Mouse (Mus musculus): Measurements from ENCODE around the gene Clec3a. TPM values are rescaled to one million over a fixed set of nuclear protein-coding genes. Genes with fewer than 3 reads are reported as not detected.

Gene Clec3a
- 0.72 TPM in 1 of 2 replicates, not detected in the other for polyA plus RNA-seq (2015; fragmentation: Nextera tagmentation; extraction: Ambion mirVana)

- 50% methylated on average over 8 of the region's 8 CpGs for WGBS
- Histone ChIP-seq H3K4me3 (no peak within 1 kb of the TSS), H3K27ac (no peak within 1 kb of the TSS), H3K36me3 (no peaks in the 10 kb centered on the region), H3K9ac (no peak within 1 kb of the TSS), H3K4me2 (no peak within 1 kb of the TSS), H3K4me1 (no peaks in the 10 kb centered on the region), H3K27me3 (no peaks in the 10 kb centered on the region), H3K9me3 (no peaks in the 10 kb centered on the region)
- no peak for ATAC-seq (ENCODE audit: borderline replicate concordance, extremely low read depth, low FRiP score, low TSS enrichment)
Measured at GRCm38 (mm10) chr8:114417786-114418185, at the start of gene Clec3a. Clec3a (plus strand) TSS chr8:114418086.

GRCm38 (mm10) chr8:114369038-114369976 lies 48.6 kb upstream of the Clec3a start:
- Histone ChIP-seq H3K9me3 (no peaks in the 10 kb centered on the region), H3K4me3 (no peak overlapping the region), H3K36me3 (no peaks in the 10 kb centered on the region), H3K4me2 (0 out of 2 replicates have a peak overlapping the region, but pooled peaks have one; percentile 4), H3K27ac (no peak overlapping the region), H3K4me1 (no peaks in the 10 kb centered on the region), H3K9ac (no peak overlapping the region), H3K27me3 (no peaks in the 10 kb centered on the region)
- WGBS: 34% methylated on average over 27 of the region's 27 CpGs
- 0 out of 2 replicates have a peak, but pooled peaks have one; percentile 19 for ATAC-seq (ENCODE audit: borderline replicate concordance, extremely low read depth, low FRiP score, low TSS enrichment)

DNA sequence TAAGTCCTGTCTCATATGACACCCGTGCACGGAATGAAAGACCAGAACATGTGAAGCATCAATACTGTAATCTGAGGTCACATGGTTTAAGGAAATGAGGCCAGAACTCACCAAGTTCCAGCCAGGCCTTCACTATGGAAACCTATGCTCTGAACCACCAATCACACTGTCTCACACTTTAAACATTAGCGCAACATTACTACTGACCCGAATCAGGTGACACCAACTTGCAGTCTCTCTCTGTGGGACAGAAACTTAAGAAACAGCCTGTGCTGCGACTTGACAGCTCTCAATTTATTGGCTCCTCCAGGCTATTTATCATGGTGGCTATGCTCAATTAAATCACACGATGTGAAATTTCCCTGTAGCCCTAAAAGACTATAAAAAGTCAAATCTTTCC lies 43.5 kb upstream of the Clec3a start:
- H3K9me3 ChIP-seq: no peaks in the 10 kb centered on the region
- 76% methylated on average over 6 of the region's 6 CpGs for WGBS
- H3K4me3 ChIP-seq: no peak overlapping the region
- no peaks in the 10 kb centered on the region for H3K27me3 ChIP-seq
- H3K4me2 ChIP-seq: no peak overlapping the region
- H3K9ac ChIP-seq: no peak overlapping the region
- H3K4me1 ChIP-seq: no peaks in the 10 kb centered on the region
- no peak overlapping the region for H3K27ac ChIP-seq
- no peak for ATAC-seq (ENCODE audit: borderline replicate concordance, extremely low read depth, low FRiP score, low TSS enrichment)
- H3K36me3 ChIP-seq: no peaks in the 10 kb centered on the region

- Histone ChIP-seq H3K9ac (no peak overlapping the region), H3K4me1 (no peaks in the 10 kb centered on the region), H3K36me3 (no peaks in the 10 kb centered on the region), H3K9me3 (no peaks in the 10 kb centered on the region), H3K4me3 (no peak overlapping the region), H3K27ac (no peak overlapping the region), H3K27me3 (no peaks in the 10 kb centered on the region), H3K4me2 (no peak overlapping the region)
- no peak for ATAC-seq (ENCODE audit: borderline replicate concordance, extremely low read depth, low FRiP score, low TSS enrichment)
- 77% methylated on average over 3 of the region's 3 CpGs for WGBS
Measured at GRCm38 (mm10) chr8:114384189-114384588, 33.7 kb upstream of the Clec3a start.

DNA sequence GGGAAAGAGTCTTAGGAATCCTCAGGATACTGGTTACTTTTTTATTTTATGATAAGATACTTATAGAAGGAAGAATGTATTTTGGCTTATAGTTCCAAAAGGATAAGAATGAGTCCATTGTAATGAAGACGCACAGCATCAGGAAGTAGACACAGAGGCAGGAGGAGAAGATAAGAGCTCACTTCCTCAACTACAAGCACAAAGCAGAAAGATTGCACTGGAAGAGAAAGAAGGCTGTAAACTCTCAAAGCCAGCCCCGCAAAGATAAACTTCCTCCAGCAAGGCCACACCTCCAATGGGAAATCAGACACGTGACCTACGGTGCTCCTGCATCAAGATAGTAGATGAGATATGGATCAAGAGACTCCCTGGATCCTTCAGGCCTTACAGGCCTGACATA lies 30.4 kb upstream of the Clec3a start:
- 57% methylated on average over 4 of the region's 4 CpGs for WGBS
- ATAC-seq (ENCODE audit: borderline replicate concordance, extremely low read depth, low FRiP score, low TSS enrichment): no peak
- no peak overlapping the region for H3K9ac ChIP-seq
- no peaks in the 10 kb centered on the region for H3K4me1 ChIP-seq
- H3K4me3 ChIP-seq: no peak overlapping the region
- H3K27ac ChIP-seq: no peak overlapping the region
- H3K27me3 ChIP-seq: no peaks in the 10 kb centered on the region
- no peak overlapping the region for H3K4me2 ChIP-seq
- H3K9me3 ChIP-seq: no peaks in the 10 kb centered on the region
- no peaks in the 10 kb centered on the region for H3K36me3 ChIP-seq

DNA sequence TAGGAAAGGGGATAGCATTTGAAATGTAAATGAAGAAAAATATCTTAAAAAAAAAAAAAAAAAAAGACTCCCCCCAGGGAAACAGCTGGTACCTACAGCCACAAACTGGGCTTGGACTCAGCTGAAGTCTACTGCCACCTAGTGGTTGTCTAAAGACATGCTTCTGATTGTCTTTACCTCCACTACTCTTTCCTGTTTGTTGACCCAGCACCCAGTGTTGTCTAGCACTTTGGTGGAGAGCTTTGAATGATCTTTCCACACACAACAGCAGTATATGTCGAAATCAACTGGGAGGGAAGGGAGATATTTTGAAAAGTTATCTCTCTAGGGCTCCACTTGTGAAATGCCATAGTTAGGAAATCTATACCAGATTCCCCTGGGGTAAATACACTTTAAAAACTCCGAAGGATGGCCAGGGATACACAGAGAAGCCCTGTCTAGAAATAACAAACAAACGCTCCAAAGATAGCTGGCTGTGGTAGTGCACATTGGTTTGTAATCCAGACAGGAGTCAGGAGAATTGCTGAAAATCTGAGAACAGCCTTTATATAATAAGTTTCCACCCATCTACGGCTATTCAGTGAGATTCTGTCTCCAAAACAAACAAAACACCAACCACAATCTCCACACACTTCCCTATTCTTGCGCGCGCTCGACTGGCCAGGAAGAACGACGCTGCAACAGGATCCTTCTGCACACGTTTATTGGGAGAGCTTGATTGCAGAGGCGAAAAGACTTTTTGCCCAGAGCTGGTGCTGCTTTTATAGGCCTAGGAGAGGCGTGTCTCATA lies 27.2 kb upstream of the Clec3a start:
- Histone ChIP-seq H3K9ac (no peak overlapping the region), H3K9me3 (no peaks in the 10 kb centered on the region), H3K4me3 (no peak overlapping the region), H3K27ac (no peak overlapping the region), H3K4me2 (no peak overlapping the region), H3K36me3 (no peaks in the 10 kb centered on the region), H3K27me3 (no peaks in the 10 kb centered on the region), H3K4me1 (no peaks in the 10 kb centered on the region)
- WGBS: 85% methylated on average over 12 of the region's 13 CpGs
- no peak for ATAC-seq (ENCODE audit: borderline replicate concordance, extremely low read depth, low FRiP score, low TSS enrichment)

- 86% methylated on average over 5 of the region's 5 CpGs for WGBS
- no peaks in the 10 kb centered on the region for H3K27me3 ChIP-seq
- no peaks in the 10 kb centered on the region for H3K9me3 ChIP-seq
- H3K4me2 ChIP-seq: no peak overlapping the region
- no peaks in the 10 kb centered on the region for H3K36me3 ChIP-seq
- H3K27ac ChIP-seq: no peak overlapping the region
- no peak overlapping the region for H3K4me3 ChIP-seq
- no peak overlapping the region for H3K9ac ChIP-seq
- no peak for ATAC-seq (ENCODE audit: borderline replicate concordance, extremely low read depth, low FRiP score, low TSS enrichment)
- no peaks in the 10 kb centered on the region for H3K4me1 ChIP-seq
Measured at GRCm38 (mm10) chr8:114398326-114398725, 19.6 kb upstream of the Clec3a start.

DNA sequence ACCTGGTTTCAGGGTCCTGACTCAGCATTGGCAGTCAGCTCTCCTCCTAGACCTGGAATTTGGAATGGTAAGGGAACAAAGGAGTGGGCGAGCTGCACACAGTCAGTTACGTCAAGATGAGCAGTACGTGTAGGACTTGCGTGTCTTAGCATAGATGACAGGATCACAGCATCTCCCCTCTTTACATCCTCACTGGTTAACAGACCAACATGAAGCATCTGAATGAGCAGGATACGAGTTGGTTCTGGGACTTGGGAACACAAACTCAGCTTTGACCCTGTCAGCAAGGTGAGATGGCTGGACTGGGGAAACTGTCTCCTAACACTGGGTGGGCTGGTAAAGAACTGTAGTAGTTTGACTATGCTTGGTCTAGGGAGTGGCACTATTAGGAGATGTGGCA lies 18.6 kb upstream of the Clec3a start:
- no peak overlapping the region for H3K27ac ChIP-seq
- no peak overlapping the region for H3K4me3 ChIP-seq
- H3K9me3 ChIP-seq: no peaks in the 10 kb centered on the region
- no peak for ATAC-seq (ENCODE audit: borderline replicate concordance, extremely low read depth, low FRiP score, low TSS enrichment)
- no peaks in the 10 kb centered on the region for H3K4me1 ChIP-seq
- H3K4me2 ChIP-seq: no peak overlapping the region
- H3K36me3 ChIP-seq: no peaks in the 10 kb centered on the region
- WGBS: 90% methylated on average over 5 of the region's 5 CpGs
- no peaks in the 10 kb centered on the region for H3K27me3 ChIP-seq
- no peak overlapping the region for H3K9ac ChIP-seq

DNA sequence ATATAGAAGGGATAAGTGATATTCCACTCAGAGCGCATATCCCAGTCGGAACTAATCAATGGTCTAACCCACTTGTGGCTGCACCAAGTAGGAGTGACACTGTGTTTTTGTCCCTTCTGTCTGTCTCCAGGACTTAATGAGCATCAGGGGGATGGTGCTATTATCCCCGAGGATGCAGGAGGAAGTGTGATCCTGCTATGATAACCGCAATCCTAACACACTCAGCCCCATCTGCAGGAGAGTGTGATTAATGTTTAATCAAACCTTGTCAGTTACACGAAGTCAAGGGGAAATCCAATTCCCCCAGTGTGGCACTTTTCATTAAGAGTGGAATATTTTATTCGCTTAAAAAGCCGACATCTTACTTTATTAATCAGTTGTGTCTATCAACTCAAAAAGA lies 16.2 kb upstream of the Clec3a start:
- Histone ChIP-seq H3K4me1 (no peaks in the 10 kb centered on the region), H3K4me3 (no peak overlapping the region), H3K9ac (no peak overlapping the region), H3K27me3 (no peaks in the 10 kb centered on the region), H3K36me3 (no peaks in the 10 kb centered on the region), H3K27ac (no peak overlapping the region), H3K9me3 (no peaks in the 10 kb centered on the region), H3K4me2 (no peak overlapping the region)
- WGBS: 54% methylated on average over 7 of the region's 7 CpGs
- no peak for ATAC-seq (ENCODE audit: borderline replicate concordance, extremely low read depth, low FRiP score, low TSS enrichment)

GRCm38 (mm10) chr8:114411421-114411820 lies 6.5 kb upstream of the Clec3a start:
- no peak overlapping the region for H3K4me3 ChIP-seq
- 63% methylated on average over 3 of the region's 3 CpGs for WGBS

GRCm38 (mm10) chr8:114418486-114418885 lies 600 bp downstream of the Clec3a start:
- no peaks in the 10 kb centered on the region for H3K9me3 ChIP-seq
- ATAC-seq (ENCODE audit: borderline replicate concordance, extremely low read depth, low FRiP score, low TSS enrichment): no peak
- no peaks in the 10 kb centered on the region for H3K36me3 ChIP-seq
- H3K9ac ChIP-seq: no peak overlapping the region
- H3K27ac ChIP-seq: no peak overlapping the region
- no peaks in the 10 kb centered on the region for H3K27me3 ChIP-seq
- H3K4me3 ChIP-seq: no peak overlapping the region
- H3K4me2 ChIP-seq: no peak overlapping the region
- WGBS: 67% methylated on average over 5 of the region's 5 CpGs
- no peaks in the 10 kb centered on the region for H3K4me1 ChIP-seq

More at GRCm38 (mm10) chr8:114411421-114411820, 6.5 kb upstream of the Clec3a start:
- Histone ChIP-seq H3K27me3 (no peaks in the 10 kb centered on the region), H3K4me2 (no peak overlapping the region), H3K4me1 (no peaks in the 10 kb centered on the region), H3K27ac (no peak overlapping the region), H3K9ac (no peak overlapping the region), H3K36me3 (no peaks in the 10 kb centered on the region), H3K9me3 (no peaks in the 10 kb centered on the region)
- no peak for ATAC-seq (ENCODE audit: borderline replicate concordance, extremely low read depth, low FRiP score, low TSS enrichment)

DNA sequence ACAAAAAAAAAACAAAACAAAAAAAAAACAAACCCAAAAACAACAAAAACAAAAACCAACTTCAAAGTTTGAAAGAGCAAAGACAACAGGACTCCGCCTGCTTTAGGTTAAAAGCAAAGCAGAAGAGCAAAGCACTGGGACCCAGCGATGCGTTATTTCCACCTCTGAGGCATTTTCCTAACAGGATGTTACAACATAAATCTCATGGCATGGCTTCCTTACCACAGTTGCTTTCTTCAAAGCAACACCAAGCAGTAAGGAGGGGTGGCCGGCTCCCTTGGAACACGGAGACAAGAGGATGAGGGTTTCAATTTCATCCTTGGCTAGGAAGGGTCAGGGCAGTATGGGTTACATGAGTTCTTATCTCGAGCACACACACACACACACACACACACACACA lies 1.0 kb downstream of the Clec3a start:
- Histone ChIP-seq H3K27me3 (no peaks in the 10 kb centered on the region), H3K27ac (no peak overlapping the region), H3K4me1 (no peaks in the 10 kb centered on the region), H3K9ac (no peak overlapping the region), H3K9me3 (no peaks in the 10 kb centered on the region), H3K4me3 (no peak overlapping the region), H3K4me2 (no peak overlapping the region), H3K36me3 (no peaks in the 10 kb centered on the region)
- 50% methylated on average over 6 of the region's 6 CpGs for WGBS
- ATAC-seq (ENCODE audit: borderline replicate concordance, extremely low read depth, low FRiP score, low TSS enrichment): no peak
